Mouse (Mus musculus): ENCODE results near the gene Kif1b.
"Not testable (repeated sequence)": the region's sequence is repeated elsewhere in the genome, so short reads cannot be mapped to it uniquely, and the experiment has no call there.

Gene Kif1b

GRCm38 (mm10) chr4:149270541-149270940, 37.0 kb downstream of the Kif1b start:
- DNase-seq (ENCODE audit: low spot score in 2 of 2): no peak

- DNase-seq (ENCODE audit: low spot score in 2 of 2): no peak
Measured at GRCm38 (mm10) chr4:149269026-149269425, 38.5 kb downstream of the Kif1b start.

GRCm38 (mm10) chr4:149264895-149265294, 42.6 kb downstream of the Kif1b start:
- no peak for DNase-seq (ENCODE audit: low spot score in 2 of 2)

GRCm38 (mm10) chr4:149263218-149263617, 44.3 kb downstream of the Kif1b start:
- DNase-seq (ENCODE audit: low spot score in 2 of 2): no peak

GRCm38 (mm10) chr4:149261466-149261865, 46.0 kb downstream of the Kif1b start:
- no peak for DNase-seq (ENCODE audit: low spot score in 2 of 2)

GRCm38 (mm10) chr4:149260911-149261310, 46.6 kb downstream of the Kif1b start:
- DNase-seq (ENCODE audit: low spot score in 2 of 2): no peak

- DNase-seq (ENCODE audit: low spot score in 2 of 2): no peak
Measured at GRCm38 (mm10) chr4:149259391-149260094, 48.0 kb downstream of the Kif1b start.

- DNase-seq (ENCODE audit: low spot score in 2 of 2): no peak
Measured at GRCm38 (mm10) chr4:149258926-149259325, 48.6 kb downstream of the Kif1b start.

- DNase-seq (ENCODE audit: low spot score in 2 of 2): no peak
Measured at GRCm38 (mm10) chr4:149256511-149257300, 50.8 kb downstream of the Kif1b start.

GRCm38 (mm10) chr4:149255277-149256270, 51.9 kb downstream of the Kif1b start:
- DNase-seq (ENCODE audit: low spot score in 2 of 2): no peak

- DNase-seq (ENCODE audit: low spot score in 2 of 2): no peak
Measured at GRCm38 (mm10) chr4:149254827-149255226, 52.7 kb downstream of the Kif1b start.

GRCm38 (mm10) chr4:149249311-149249710, 58.2 kb downstream of the Kif1b start:
- DNase-seq (ENCODE audit: low spot score in 2 of 2): no peak

- no peak for DNase-seq (ENCODE audit: low spot score in 2 of 2)
Measured at GRCm38 (mm10) chr4:149247772-149248171, 59.7 kb downstream of the Kif1b start.

- DNase-seq (ENCODE audit: low spot score in 2 of 2): no peak
Measured at GRCm38 (mm10) chr4:149247156-149247633, 60.3 kb downstream of the Kif1b start.

GRCm38 (mm10) chr4:149246578-149247155, 60.8 kb downstream of the Kif1b start:
- DNase-seq (ENCODE audit: low spot score in 2 of 2): no peak

GRCm38 (mm10) chr4:149237011-149237410, 70.5 kb downstream of the Kif1b start:
- DNase-seq (ENCODE audit: low spot score in 2 of 2): no peak

GRCm38 (mm10) chr4:149233938-149234337, 73.6 kb downstream of the Kif1b start:
- DNase-seq (ENCODE audit: low spot score in 2 of 2): no peak

GRCm38 (mm10) chr4:149228682-149229081, 78.8 kb downstream of the Kif1b start:
- not testable (repeated sequence) for DNase-seq (ENCODE audit: low spot score in 2 of 2)

GRCm38 (mm10) chr4:149228256-149228655, 79.2 kb downstream of the Kif1b start:
- no peak for DNase-seq (ENCODE audit: low spot score in 2 of 2)

- no peak for DNase-seq (ENCODE audit: low spot score in 2 of 2)
Measured at GRCm38 (mm10) chr4:149226311-149226710, 81.2 kb downstream of the Kif1b start.

GRCm38 (mm10) chr4:149223453-149223852, 84.0 kb downstream of the Kif1b start:
- DNase-seq (ENCODE audit: low spot score in 2 of 2): no peak
